Mouse (Mus musculus) midbrain, postnatal 0 days (tissue): ENCODE results near the gene Alox5. TPM values are rescaled to one million over a fixed set of nuclear protein-coding genes. Genes with fewer than 3 reads are reported as not detected.
A peak's percentile ranks its signal among the peaks of the same experiment; 100 is the strongest.

ENCODE experiments used
- ATAC-seq: fragments of 200-750 bp; cut with Nextera tagmentation; 2 replicates; pipeline ENCODE4 v1.8.0; 2017; ENCODE audit warnings: moderate number of reproducible peaks, mild to moderate bottlenecking, moderate TSS enrichment, moderate library complexity; ENCODE audit not compliant: low FRiP score
- DNase-seq: peaks from one replicate; pipeline ENCODE4 v3.0.0-alpha.2; 2015; ENCODE audit warnings: low spot score
- H3K27ac ChIP-seq: fragments of 300-500 bp; sonication (generic); 2 replicates; pipeline ENCODE4 v1.5.1; 2014; ENCODE audit warnings: low read depth, mild to moderate bottlenecking, low read length, mixed read lengths
- H3K27me3 ChIP-seq: fragments of 300-500 bp; sonication (generic); 2 replicates; pipeline ENCODE4 v1.6.1; 2014; ENCODE audit warnings: low read length, control low read depth, mixed read lengths; ENCODE audit not compliant: insufficient read depth
- H3K36me3 ChIP-seq: fragments of 300-500 bp; sonication (generic); 2 replicates; pipeline ENCODE4 v1.6.1; 2014; ENCODE audit warnings: low read length, control low read depth, mixed read lengths; ENCODE audit not compliant: insufficient read depth
- H3K4me1 ChIP-seq: fragments of 300-500 bp; sonication (generic); 2 replicates; pipeline ENCODE4 v1.6.1; 2014; ENCODE audit warnings: mild to moderate bottlenecking, control low read depth, antibody characterized with exemption, low read length, mixed read lengths; ENCODE audit not compliant: insufficient read depth
- H3K4me2 ChIP-seq: fragments of 300-500 bp; sonication (generic); 2 replicates; pipeline ENCODE4 v1.6.1; 2014; ENCODE audit warnings: low read depth, mild to moderate bottlenecking, low read length, mixed read lengths; ENCODE audit not compliant: poor library complexity, severe bottlenecking
- H3K4me3 ChIP-seq: fragments of 300-500 bp; sonication (generic); 2 replicates; pipeline ENCODE4 v1.5.1; 2014; ENCODE audit warnings: low read depth, mild to moderate bottlenecking, low read length, moderate library complexity
- H3K9ac ChIP-seq: fragments of 300-500 bp; sonication (generic); replicated peaks from 2 replicates; pipeline ENCODE4 v1.6.1; 2014; ENCODE audit warnings: mild to moderate bottlenecking, low read length, moderate library complexity, mixed read lengths; ENCODE audit not compliant: poor library complexity, severe bottlenecking
- H3K9me3 ChIP-seq: fragments of 300-500 bp; sonication (generic); 2 replicates; pipeline ENCODE4 v1.6.1; 2016; ENCODE audit warnings: low read length, control low read depth
- CTCF ChIP-seq: IDR thresholded peaks from 2 replicates; pipeline ENCODE4 v1.5.1; 2016; ENCODE audit warnings: antibody characterized with exemption, mild to moderate bottlenecking
- WGBS: fragments of 180-500 bp; shearing (Covaris S2); extraction: QIAGEN DNeasy Blood & Tissue Kit; methylation state at CpG from one replicate; pipeline ENCODE4 v1.1.7; 2014; 5-methylcytosine and 5-hydroxymethylcytosine counted together
- polyA plus RNA-seq: library from polyadenylated mRNA; unstranded; fragments of >200 nt; fragmentation: Nextera tagmentation; extraction: Ambion mirVana; gene quantifications from 2 replicates; pipeline ENCODE4 v1.2.1, GENCODE M21; 2015
- total RNA-seq: library from RNA; depleted of rRNA; stranded (reverse); fragments of >200 nt; gene quantifications from 2 replicates; pipeline ENCODE4 v1.2.3, GENCODE M21; 2014

The Alox5 gene
- total and polyA plus RNA-seq, 2 experiments from 2014 or later: 0.48 to 1.6 TPM

DNA sequence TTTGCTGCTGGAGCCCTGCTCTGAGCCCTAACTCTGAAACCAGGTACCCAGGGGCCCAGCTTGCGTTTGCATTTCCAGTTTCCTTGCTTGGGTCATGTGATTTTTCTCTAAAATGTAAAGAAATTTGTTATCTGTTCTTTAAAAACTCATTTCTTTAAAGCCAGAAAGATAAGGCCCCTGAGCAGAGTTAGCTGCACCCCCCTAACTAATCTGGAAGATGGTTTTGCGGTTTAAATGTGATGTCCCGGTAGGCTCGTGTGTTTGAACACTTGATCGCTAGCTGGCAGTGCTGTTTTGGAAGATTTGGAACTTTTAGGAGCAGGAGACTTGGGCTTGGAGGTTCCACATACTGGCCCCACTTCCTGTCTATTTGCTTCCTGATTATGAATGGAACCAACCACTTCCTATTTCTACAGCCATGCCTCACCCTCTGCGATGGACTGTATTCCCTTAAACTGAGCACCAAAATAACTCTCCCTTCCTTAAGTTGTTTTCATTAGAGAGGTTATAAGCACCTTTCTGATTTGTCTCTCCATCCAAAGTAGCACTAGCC, 44.9 kb downstream of the Alox5 start:
- Histone ChIP-seq H3K27ac (no peak overlapping the region), H3K9ac (no peak overlapping the region), H3K4me2 (no peak overlapping the region), H3K4me3 (no peak overlapping the region), H3K4me1 (no peaks in the 10 kb centered on the region), H3K27me3 (no peaks in the 10 kb centered on the region), H3K9me3 (no peaks in the 10 kb centered on the region), H3K36me3 (0 out of 2 replicates have a peak, but pooled peaks cover 3% of the 10 kb centered on the region)
- ATAC-seq (no peak), DNase-seq (no peak)
- no peak for TF ChIP-seq CTCF
- WGBS: 92% methylated on average over 6 of the region's 6 CpGs

- Histone ChIP-seq H3K4me2 (no peak overlapping the region), H3K9ac (no peak overlapping the region), H3K27ac (no peak overlapping the region), H3K9me3 (no peaks in the 10 kb centered on the region), H3K27me3 (no peaks in the 10 kb centered on the region), H3K36me3 (peaks cover 6% of the 10 kb centered on the region; the same call in 1 of the 2 replicates), H3K4me1 (no peaks in the 10 kb centered on the region), H3K4me3 (no peak overlapping the region)
- DNase-seq (no peak), ATAC-seq (no peak)
- WGBS: 89% methylated on average over 12 of the region's 12 CpGs
- TF ChIP-seq CTCF: no peak
Observed at GRCm38 (mm10) chr6:116415126-116415676, 45.8 kb downstream of the Alox5 start.

DNA sequence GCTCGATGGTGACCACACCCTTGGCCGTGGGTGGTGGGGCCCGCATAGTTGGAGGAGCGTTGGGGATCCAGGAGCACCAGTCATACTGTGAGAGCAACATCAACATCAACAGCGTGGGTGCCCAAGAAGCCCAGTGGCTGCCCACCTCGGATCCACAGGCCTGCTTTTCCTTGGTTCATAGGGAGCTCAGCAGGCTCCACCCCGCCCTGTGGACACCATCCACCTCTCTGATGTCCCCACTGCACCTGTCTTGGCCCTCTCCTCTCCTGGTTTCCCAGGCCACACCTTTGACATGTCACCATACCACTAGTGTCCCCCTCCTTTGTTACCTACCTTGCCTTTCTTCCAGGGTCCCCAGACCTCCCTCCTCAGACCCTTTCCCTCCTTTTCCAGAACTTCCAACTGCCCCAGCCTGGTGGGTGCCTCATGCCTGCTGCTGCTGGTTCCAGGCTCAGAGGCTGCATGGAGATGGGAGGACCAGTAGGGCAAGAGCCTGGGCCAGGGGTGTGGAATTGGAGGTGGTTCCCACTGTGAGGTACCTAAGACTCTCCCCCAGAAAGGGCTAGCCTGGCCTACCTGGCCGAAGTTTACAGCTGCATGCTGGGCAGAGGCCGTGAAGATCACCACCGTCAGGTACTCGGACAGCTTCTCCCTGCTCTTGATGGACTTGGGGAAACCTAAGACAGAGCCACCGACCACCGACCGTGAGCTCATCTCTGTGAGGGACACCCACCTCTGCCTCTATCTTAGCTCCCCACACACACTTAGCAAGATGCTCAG, 48.2 kb downstream of the Alox5 start:
- WGBS: 96% methylated on average over 14 of the region's 14 CpGs
- Histone ChIP-seq H3K9me3 (no peaks in the 10 kb centered on the region), H3K36me3 (peaks cover 10% of the 10 kb centered on the region), H3K27ac (no peak overlapping the region), H3K4me2 (no peak overlapping the region), H3K4me3 (no peak overlapping the region), H3K27me3 (no peaks in the 10 kb centered on the region), H3K9ac (no peak overlapping the region), H3K4me1 (no peaks in the 10 kb centered on the region)
- ATAC-seq (peak; percentile 47; the same call in 1 of the 2 replicates), DNase-seq (no peak)
- TF ChIP-seq CTCF: no peak

DNA sequence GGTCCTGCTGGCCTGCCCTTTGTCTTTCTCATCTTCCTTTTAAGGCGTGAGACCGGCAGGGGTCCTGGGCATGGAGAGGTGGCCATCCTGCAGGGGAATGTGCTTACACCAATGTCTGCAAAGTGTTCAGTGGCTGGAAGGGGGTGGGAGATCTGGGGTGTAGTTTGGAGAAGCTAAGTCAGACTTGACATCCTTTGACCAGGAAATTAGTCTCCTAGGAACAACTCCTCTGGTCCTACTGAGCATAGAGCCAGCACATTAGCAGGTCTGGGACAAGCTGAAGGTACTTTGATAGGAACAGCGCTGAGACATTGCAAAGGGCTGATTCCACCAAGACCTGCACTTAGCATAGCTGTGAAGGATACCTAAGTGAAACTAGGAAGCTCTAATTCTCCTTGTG, 49.3 kb downstream of the Alox5 start:
- Histone ChIP-seq H3K9me3 (no peaks in the 10 kb centered on the region), H3K4me3 (no peak overlapping the region), H3K9ac (no peak overlapping the region), H3K27me3 (no peaks in the 10 kb centered on the region), H3K36me3 (peaks cover 12% of the 10 kb centered on the region), H3K27ac (no peak overlapping the region), H3K4me1 (no peaks in the 10 kb centered on the region), H3K4me2 (no peak overlapping the region)
- WGBS: 81% methylated on average over 3 of the region's 3 CpGs
- DNase-seq: no peak
- no peak for ATAC-seq
- TF ChIP-seq CTCF: no peak

DNA sequence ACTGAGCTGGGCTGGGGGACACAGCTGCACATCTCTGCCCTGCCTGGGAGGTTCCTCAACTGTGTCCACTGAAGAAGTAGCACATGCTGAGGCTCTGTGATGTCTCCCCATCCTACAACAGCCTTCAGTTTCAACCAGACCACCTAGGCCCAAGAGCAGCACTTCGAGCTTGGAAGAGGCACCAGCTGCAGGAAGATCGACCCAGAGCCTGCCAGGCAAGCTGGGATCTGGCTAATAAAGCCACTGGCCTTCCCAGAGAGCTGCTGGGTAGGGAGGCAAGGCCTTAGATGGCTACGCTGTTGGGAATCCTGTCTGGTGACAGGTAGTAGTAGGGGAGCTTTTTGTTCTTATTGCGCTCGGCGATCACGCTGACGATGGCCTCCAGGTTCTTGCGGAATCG, 50.5 kb downstream of the Alox5 start:
- Histone ChIP-seq H3K27me3 (no peaks in the 10 kb centered on the region), H3K4me2 (no peak overlapping the region), H3K27ac (no peak overlapping the region), H3K36me3 (peaks cover 12% of the 10 kb centered on the region), H3K4me3 (no peak overlapping the region), H3K9me3 (no peaks in the 10 kb centered on the region), H3K9ac (no peak overlapping the region), H3K4me1 (no peaks in the 10 kb centered on the region)
- WGBS: 98% methylated on average over 10 of the region's 10 CpGs
- no peak for DNase-seq
- ATAC-seq: no peak
- TF ChIP-seq CTCF: no peak
